Mouse (Mus musculus) retina, postnatal 7 days (tissue): ENCODE measurements around the gene Pdzd2.

ENCODE experiments used
- DNase-seq: peaks from one replicate; pipeline ENCODE4 v3.0.0-alpha.2; 2012; ENCODE audit warnings: low read depth, low spot score

Pdzd2 gene

GRCm38 (mm10) chr15:12431684-12432083 lies 308.0 kb downstream of the Pdzd2 start:
- DNase-seq = no peak

GRCm38 (mm10) chr15:12431188-12431587 lies 308.5 kb downstream of the Pdzd2 start:
- no peak for DNase-seq

GRCm38 (mm10) chr15:12430670-12431069 lies 309.1 kb downstream of the Pdzd2 start:
- DNase-seq = no peak

GRCm38 (mm10) chr15:12429572-12430431 lies 309.9 kb downstream of the Pdzd2 start:
- no peak for DNase-seq

GRCm38 (mm10) chr15:12427818-12428217 lies 311.9 kb downstream of the Pdzd2 start:
- DNase-seq = no peak

GRCm38 (mm10) chr15:12426342-12426741 lies 313.4 kb downstream of the Pdzd2 start:
- DNase-seq = no peak

- DNase-seq = no peak
Measured at GRCm38 (mm10) chr15:12425049-12425627, 314.6 kb downstream of the Pdzd2 start.

- no peak for DNase-seq
Measured at GRCm38 (mm10) chr15:12424187-12424586, 315.5 kb downstream of the Pdzd2 start.

GRCm38 (mm10) chr15:12420915-12421314 lies 318.8 kb downstream of the Pdzd2 start:
- DNase-seq = no peak

GRCm38 (mm10) chr15:12420376-12420775 lies 319.3 kb downstream of the Pdzd2 start:
- no peak for DNase-seq

- no peak for DNase-seq
Measured at GRCm38 (mm10) chr15:12419446-12419845, 320.3 kb downstream of the Pdzd2 start.

GRCm38 (mm10) chr15:12415536-12416200 lies 324.1 kb downstream of the Pdzd2 start:
- DNase-seq = no peak

GRCm38 (mm10) chr15:12414696-12415095 lies 325.0 kb downstream of the Pdzd2 start:
- no peak for DNase-seq

- DNase-seq = no peak
Measured at GRCm38 (mm10) chr15:12408205-12408604, 331.5 kb downstream of the Pdzd2 start.

GRCm38 (mm10) chr15:12405592-12405991 lies 334.1 kb downstream of the Pdzd2 start:
- no peak for DNase-seq

- no peak for DNase-seq
Measured at GRCm38 (mm10) chr15:12397032-12397431, 342.7 kb downstream of the Pdzd2 start.

- no peak for DNase-seq
Measured at GRCm38 (mm10) chr15:12394758-12395157, 345.0 kb downstream of the Pdzd2 start.

- DNase-seq = no peak
Measured at GRCm38 (mm10) chr15:12388726-12389489, 350.8 kb downstream of the Pdzd2 start.

- DNase-seq = no peak
Measured at GRCm38 (mm10) chr15:12384679-12385078, 355.0 kb downstream of the Pdzd2 start.

GRCm38 (mm10) chr15:12380548-12380947 lies 359.2 kb downstream of the Pdzd2 start:
- no peak for DNase-seq

- no peak for DNase-seq
Measured at GRCm38 (mm10) chr15:12380057-12380456, 359.7 kb downstream of the Pdzd2 start.

GRCm38 (mm10) chr15:12377800-12378199 lies 361.9 kb downstream of the Pdzd2 start:
- DNase-seq = no peak
